In genomic region chr4:123956703-123957491, GRCm38 (mm10) we compare ENCODE assay signal across 8 mouse cellular contexts. TPM values are rescaled to one million over a fixed set of nuclear protein-coding genes. Genes with fewer than 3 reads are reported as not detected.
DNase-seq lines count a peak whose midpoint lies in the region; ATAC-seq and TF ChIP-seq lines count a peak whose summit lies in the region.

No protein-coding gene starts in this region.

- DNase-seq in CD4-positive helper T cell, adult 2 months (ENCODE audit: low read depth, low spot score) = peak; percentile 36
- peak; percentile 39 for DNase-seq in c-Kit-positive CD71-negative TER-119-negative erythroid progenitor cells, embryonic 14.5 days (ENCODE audit: low read depth)
- peak; percentile 10 for DNase-seq in fibroblast of lung, adult 2 months (ENCODE audit: low read depth)
- DNase-seq in liver, adult 2 months (ENCODE audit: extremely low read depth, low read depth, low spot score) = peak; percentile 80
- peak; percentile 43 for DNase-seq in naive thymus-derived CD4-positive, alpha-beta T cell, adult 2 months (ENCODE audit: low read depth)
- peak; percentile 54 to 86 for DNase-seq in spleen, postnatal 4 days (ENCODE audit: low spot score in 2 of 2)

- peak overlapping the region; percentile 39; the same call in 1 of the 2 replicates for H3K9ac ChIP-seq in heart, embryonic 12.5 days
- H3K9ac ChIP-seq in kidney, embryonic 16.5 days (replicated peaks; ENCODE audit: low read length) = 0 out of 2 replicates have a peak overlapping the region, but pooled peaks have one; percentile 12
- H3K9ac ChIP-seq in liver, adult 2 months (ENCODE audit: low read depth, low read length) = no peak overlapping the region

- H3K9me3 ChIP-seq in heart, embryonic 12.5 days (replicated peaks) = no peaks in the 10 kb centered on the region
- no peaks in the 10 kb centered on the region for H3K9me3 ChIP-seq in kidney, embryonic 16.5 days (ENCODE audit: low read length)

- H3K27ac ChIP-seq in heart, embryonic 12.5 days (ENCODE audit: poor library complexity, severe bottlenecking) = no peak overlapping the region
- H3K27ac ChIP-seq in kidney, embryonic 16.5 days (ENCODE audit: low read length) = no peak overlapping the region
- H3K27ac ChIP-seq in liver, adult 2 months (replicated peaks; ENCODE audit: insufficient read depth, low read depth, low read length) = no peak overlapping the region

- peaks cover 24% of the 10 kb centered on the region for H3K4me1 ChIP-seq in heart, embryonic 12.5 days (replicated peaks)
- peaks cover 8% of the 10 kb centered on the region; the same call in 1 of the 2 replicates for H3K4me1 ChIP-seq in kidney, embryonic 16.5 days (ENCODE audit: insufficient read depth, low read length)
- peaks cover 9% of the 10 kb centered on the region for H3K4me1 ChIP-seq in liver, adult 2 months (ENCODE audit: control insufficient read depth, insufficient read depth, low read length)

- peak; percentile 84 for TF ChIP-seq CTCF in liver, adult 2 months (IDR thresholded peaks at IDR 0.05; ENCODE audit: low read depth, low read length)

- no peaks in the 10 kb centered on the region for H3K79me2 ChIP-seq in liver, adult 2 months (ENCODE audit: control insufficient read depth, insufficient read depth, low read length)

- H3K4me2 ChIP-seq in heart, embryonic 12.5 days = peak overlapping the region; percentile 62
- peak overlapping the region; percentile 44 for H3K4me2 ChIP-seq in kidney, embryonic 16.5 days (replicated peaks; ENCODE audit: low read depth, low read length)

- H3K36me3 ChIP-seq in heart, embryonic 12.5 days = no peaks in the 10 kb centered on the region
- H3K36me3 ChIP-seq in kidney, embryonic 16.5 days (ENCODE audit: insufficient read depth, low read length) = no peaks in the 10 kb centered on the region
- H3K36me3 ChIP-seq in liver, adult 2 months (ENCODE audit: control insufficient read depth, insufficient read depth, low read length) = no peaks in the 10 kb centered on the region

- ATAC-seq in heart, embryonic 12.5 days (ENCODE audit: insufficient number of reproducible peaks, low FRiP score) = peak; percentile 79
- peak; percentile 81 for ATAC-seq in kidney, embryonic 16.5 days (ENCODE audit: low FRiP score, low TSS enrichment)

- peaks cover 27% of the 10 kb centered on the region for H3K27me3 ChIP-seq in heart, embryonic 12.5 days (replicated peaks)
- H3K27me3 ChIP-seq in kidney, embryonic 16.5 days (ENCODE audit: insufficient read depth, low read length) = peaks cover 31% of the 10 kb centered on the region
- H3K27me3 ChIP-seq in liver, adult 2 months (ENCODE audit: control insufficient read depth, insufficient read depth, low read length) = no peaks in the 10 kb centered on the region

- WGBS in heart, embryonic 12.5 days = 5% methylated on average over 31 of the region's 31 CpGs
- 4% methylated on average over 31 of the region's 31 CpGs for WGBS in kidney, embryonic 16.5 days
- 5% methylated on average over 31 of the region's 31 CpGs for WGBS in liver, adult 2 months

- H3K4me3 ChIP-seq in heart, embryonic 12.5 days = peak overlapping the region; percentile 31
- peak overlapping the region; percentile 13 for H3K4me3 ChIP-seq in kidney, embryonic 16.5 days (ENCODE audit: low read length)
- H3K4me3 ChIP-seq in liver, adult 2 months (ENCODE audit: insufficient read depth, low read depth, low read length) = no peak overlapping the region

- TF ChIP-seq POLR2A in liver, adult 2 months (IDR thresholded peaks at IDR 0.05; ENCODE audit: extremely low read depth, insufficient read depth, low read length) = no peak

RNA-seq across cellular contexts. Expression of gene 4930535I16Rik, which starts 39.1 kb away (rescaled TPM):
- not detected in 2 replicates for polyA plus RNA-seq in heart, embryonic 12.5 days (2016; fragmentation: Nextera tagmentation; extraction: Ambion mirVana)
- not detected in 2 replicates for polyA plus RNA-seq in kidney, embryonic 16.5 days (2015; fragmentation: Nextera tagmentation; extraction: Ambion mirVana)
- not detected in 2 replicates for total RNA-seq in liver, adult 2 months (2014; rRNA removed)
- 0.21 TPM in 1 of 2 replicates, not detected in the other for polyA plus RNA-seq in liver, adult 2 months (2012; rRNA removed)

RNA-seq across cellular contexts. Expression of gene Rragc, which starts 39.7 kb away (rescaled TPM):
- polyA plus RNA-seq in heart, embryonic 12.5 days (2016; fragmentation: Nextera tagmentation; extraction: Ambion mirVana) = 47.8 and 50.1 TPM in 2 replicates
- polyA plus RNA-seq in kidney, embryonic 16.5 days (2015; fragmentation: Nextera tagmentation; extraction: Ambion mirVana) = 46.2 and 47.9 TPM in 2 replicates
- total RNA-seq in liver, adult 2 months (2014; rRNA removed) = 32.7 and 41.6 TPM in 2 replicates
- 26.1 and 27.3 TPM in 2 replicates for polyA plus RNA-seq in liver, adult 2 months (2012; rRNA removed)

RNA-seq across cellular contexts. Expression of gene Mycbp, which starts 52.3 kb away (rescaled TPM):
- polyA plus RNA-seq in heart, embryonic 12.5 days (2016; fragmentation: Nextera tagmentation; extraction: Ambion mirVana) = 65.6 and 69.9 TPM in 2 replicates
- 61.2 and 68.6 TPM in 2 replicates for polyA plus RNA-seq in kidney, embryonic 16.5 days (2015; fragmentation: Nextera tagmentation; extraction: Ambion mirVana)
- total RNA-seq in liver, adult 2 months (2014; rRNA removed) = 17.8 and 18.5 TPM in 2 replicates
- 10.3 and 15.8 TPM in 2 replicates for polyA plus RNA-seq in liver, adult 2 months (2012; rRNA removed)

Comparison
In these comparisons a context has a peak if more than half of its experiments do, and no peak if none do; other contexts are left out.
1. DNase-seq: peak in every context shown above with its lines; median percentile 80 in liver, adult 2 months; 70 in spleen, postnatal 4 days; 43 in naive thymus-derived CD4-positive, alpha-beta T cell, adult 2 months; 39 in c-Kit-positive CD71-negative TER-119-negative erythroid progenitor cells, embryonic 14.5 days; 36 in CD4-positive helper T cell, adult 2 months; 10 in fibroblast of lung, adult 2 months.